Mouse (Mus musculus) kidney, adult 10 weeks (tissue): ENCODE data around the gene Cycs. TPM values are rescaled to one million over a fixed set of nuclear protein-coding genes. Genes with fewer than 3 reads are reported as not detected.

Experiments
- polyA plus RNA-seq: library from polyadenylated mRNA; stranded (reverse); fragments of 350-450 nt; fragmentation: Illumina TruSeq; extraction: RNeasy Lipid Tissue Mini Kit (QIAGEN cat#74804); gene quantifications from one replicate; pipeline ENCODE4 v1.2.3, GENCODE M21; 2014; ENCODE audit warnings: low read depth, low replicate concordance

The Cycs gene
- polyA plus RNA-seq: 445 TPM

GRCm38 (mm10) chr6:50566141-50566996 lies at the start of gene Cycs:
Cycs (minus strand) TSS chr6:50566538.

GRCm38 (mm10) chr6:50596301-50597211 lies 30.2 kb upstream of the Cycs start, which contains the start of gene 4921507P07Rik:
4921507P07Rik (minus strand) TSS chr6:50596632.

Other genes starting within 250 kb of the Cycs start
- gene Osbpl3, start 110.3 kb downstream of the Cycs start, polyA plus RNA-seq: 49.0 TPM
- 2.4 TPM for gene 4921507P07Rik, start 30.1 kb upstream of the Cycs start, polyA plus RNA-seq
- not detected for gene Npvf, start 87.9 kb upstream of the Cycs start, polyA plus RNA-seq